Mouse (Mus musculus): Measurements from ENCODE around the gene Klf12. TPM values are rescaled to one million over a fixed set of nuclear protein-coding genes. Genes with fewer than 3 reads are reported as not detected.
"Not testable (repeated sequence)": the region's sequence is repeated elsewhere in the genome, so short reads cannot be mapped to it uniquely, and the experiment has no call there.

The Klf12 gene
- total and polyA plus RNA-seq, 2 experiments from 2014 or later: 26.7 to 61.1 TPM

DNA sequence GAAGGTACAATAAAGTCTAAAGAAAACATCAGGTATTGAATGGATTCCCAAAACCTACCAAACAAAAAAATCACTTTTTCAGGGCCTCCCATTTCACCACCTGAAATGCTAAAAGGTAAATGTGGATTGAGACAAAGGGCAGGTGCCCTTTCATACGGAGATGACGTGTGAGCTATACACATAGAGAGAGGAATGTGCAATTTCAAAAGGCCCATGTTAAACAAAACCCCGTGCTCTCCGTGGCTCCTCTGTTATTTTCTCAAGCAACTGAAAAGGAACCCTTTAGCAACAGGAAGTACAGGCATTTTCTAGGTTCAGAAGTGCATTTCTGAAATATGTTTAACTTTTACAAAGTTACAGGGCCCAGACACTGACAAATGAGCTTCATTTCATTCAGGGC lies 399.4 kb downstream of the Klf12 start:
- WGBS: 60% methylated on average over 4 of the region's 4 CpGs
- Histone ChIP-seq H3K4me2 (ENCODE audit: low read depth, low read length, poor library complexity, severe bottlenecking) (no peak overlapping the region), H3K27me3 (ENCODE audit: insufficient read depth, low read length) (no peaks in the 10 kb centered on the region), H3K9me3 (ENCODE audit: low read length) (no peaks in the 10 kb centered on the region), H3K4me3 (ENCODE audit: low read depth, low read length) (no peak overlapping the region), H3K4me1 (ENCODE audit: insufficient read depth, low read length) (no peaks in the 10 kb centered on the region), H3K9ac (replicated peaks; ENCODE audit: low read length, poor library complexity, severe bottlenecking) (no peak overlapping the region), H3K36me3 (ENCODE audit: insufficient read depth, low read length) (no peaks in the 10 kb centered on the region), H3K27ac (ENCODE audit: low read depth, low read length) (no peak overlapping the region)
- no peak for TF ChIP-seq CTCF (IDR thresholded peaks at IDR 0.05)
- DNase-seq (ENCODE audit: low spot score) (no peak), ATAC-seq (ENCODE audit: low FRiP score) (no peak)

DNA sequence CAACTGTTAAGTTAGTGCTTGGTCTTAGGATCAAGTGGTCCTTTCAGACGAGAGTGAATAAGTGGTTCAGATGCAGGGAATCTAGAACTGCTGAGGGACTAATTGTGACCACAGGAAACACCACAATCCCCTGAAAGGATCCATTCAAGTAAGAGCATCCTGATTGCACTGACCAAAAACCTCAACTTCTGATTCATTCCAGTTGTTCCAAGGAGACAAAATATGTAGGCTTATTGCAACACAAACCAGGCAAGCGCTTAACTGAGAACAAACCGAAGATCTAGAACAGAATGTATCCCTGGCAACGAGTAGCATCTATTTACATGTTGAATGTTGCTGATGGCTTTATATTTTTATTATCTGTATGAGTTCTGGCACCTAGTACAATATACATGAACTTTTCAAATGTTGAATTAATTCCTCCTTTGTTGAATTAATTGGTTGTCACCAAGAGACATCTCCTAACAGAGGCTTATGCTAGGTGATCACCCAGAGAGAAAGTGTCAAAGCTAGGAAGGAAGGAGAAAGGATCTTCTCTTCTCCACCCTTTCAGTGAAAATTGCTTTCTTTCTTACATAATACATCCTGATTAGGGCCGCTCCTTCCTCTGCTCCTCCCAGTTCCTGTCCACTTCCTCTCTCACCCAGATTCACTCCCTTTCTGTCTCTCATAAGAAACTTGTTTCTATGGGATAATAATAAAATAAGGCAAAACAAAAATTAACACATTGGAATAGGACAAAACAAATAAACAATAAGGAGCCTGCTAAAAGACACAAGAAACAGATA lies 407.5 kb downstream of the Klf12 start:
- DNase-seq (ENCODE audit: low spot score) (no peak), ATAC-seq (ENCODE audit: low FRiP score) (no peak)
- no peaks in the 10 kb centered on the region for H3K27me3 ChIP-seq (ENCODE audit: insufficient read depth, low read length)
- no peaks in the 10 kb centered on the region for H3K9me3 ChIP-seq (ENCODE audit: low read length)
- no peak overlapping the region for H3K4me3 ChIP-seq (ENCODE audit: low read depth, low read length)
- no peak for TF ChIP-seq CTCF (IDR thresholded peaks at IDR 0.05)
- H3K4me2 ChIP-seq (ENCODE audit: low read depth, low read length, poor library complexity, severe bottlenecking): no peak overlapping the region
- H3K4me1 ChIP-seq (ENCODE audit: insufficient read depth, low read length): no peaks in the 10 kb centered on the region
- WGBS: 78% methylated on average over 5 of the region's 5 CpGs
- H3K9ac ChIP-seq (replicated peaks; ENCODE audit: low read length, poor library complexity, severe bottlenecking): no peak overlapping the region
- no peak overlapping the region for H3K27ac ChIP-seq (ENCODE audit: low read depth, low read length)
- peaks cover 9% of the 10 kb centered on the region for H3K36me3 ChIP-seq (ENCODE audit: insufficient read depth, low read length)

DNA sequence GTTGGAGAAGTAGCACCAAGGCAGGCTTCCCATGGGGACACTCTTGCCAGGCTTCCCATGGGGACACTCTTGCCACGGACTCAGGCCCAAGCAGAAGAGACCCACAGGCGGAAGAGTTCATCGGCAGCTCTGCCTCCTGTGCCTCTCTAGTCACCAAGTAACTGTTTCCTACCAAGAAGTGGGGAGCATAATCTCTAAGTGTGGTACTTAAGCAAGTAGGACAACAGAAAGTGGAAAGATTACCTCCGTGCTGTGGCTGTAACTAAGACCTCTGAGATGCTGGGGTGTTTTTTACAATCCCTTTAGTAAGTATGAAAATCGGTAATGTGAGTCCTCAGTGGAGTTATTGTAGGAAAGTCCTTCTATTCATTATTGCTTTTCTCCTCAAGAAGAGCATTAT lies 410.8 kb downstream of the Klf12 start:
- 91% methylated on average over 5 of the region's 5 CpGs for WGBS
- Histone ChIP-seq H3K4me2 (ENCODE audit: low read depth, low read length, poor library complexity, severe bottlenecking) (no peak overlapping the region), H3K4me3 (ENCODE audit: low read depth, low read length) (no peak overlapping the region), H3K4me1 (ENCODE audit: insufficient read depth, low read length) (no peaks in the 10 kb centered on the region), H3K27ac (ENCODE audit: low read depth, low read length) (no peak overlapping the region), H3K9me3 (ENCODE audit: low read length) (no peaks in the 10 kb centered on the region), H3K36me3 (ENCODE audit: insufficient read depth, low read length) (peaks cover 9% of the 10 kb centered on the region), H3K9ac (replicated peaks; ENCODE audit: low read length, poor library complexity, severe bottlenecking) (no peak overlapping the region), H3K27me3 (ENCODE audit: insufficient read depth, low read length) (no peaks in the 10 kb centered on the region)
- ATAC-seq (ENCODE audit: low FRiP score) (no peak), DNase-seq (ENCODE audit: low spot score) (no peak)
- TF ChIP-seq CTCF (IDR thresholded peaks at IDR 0.05): no peak

DNA sequence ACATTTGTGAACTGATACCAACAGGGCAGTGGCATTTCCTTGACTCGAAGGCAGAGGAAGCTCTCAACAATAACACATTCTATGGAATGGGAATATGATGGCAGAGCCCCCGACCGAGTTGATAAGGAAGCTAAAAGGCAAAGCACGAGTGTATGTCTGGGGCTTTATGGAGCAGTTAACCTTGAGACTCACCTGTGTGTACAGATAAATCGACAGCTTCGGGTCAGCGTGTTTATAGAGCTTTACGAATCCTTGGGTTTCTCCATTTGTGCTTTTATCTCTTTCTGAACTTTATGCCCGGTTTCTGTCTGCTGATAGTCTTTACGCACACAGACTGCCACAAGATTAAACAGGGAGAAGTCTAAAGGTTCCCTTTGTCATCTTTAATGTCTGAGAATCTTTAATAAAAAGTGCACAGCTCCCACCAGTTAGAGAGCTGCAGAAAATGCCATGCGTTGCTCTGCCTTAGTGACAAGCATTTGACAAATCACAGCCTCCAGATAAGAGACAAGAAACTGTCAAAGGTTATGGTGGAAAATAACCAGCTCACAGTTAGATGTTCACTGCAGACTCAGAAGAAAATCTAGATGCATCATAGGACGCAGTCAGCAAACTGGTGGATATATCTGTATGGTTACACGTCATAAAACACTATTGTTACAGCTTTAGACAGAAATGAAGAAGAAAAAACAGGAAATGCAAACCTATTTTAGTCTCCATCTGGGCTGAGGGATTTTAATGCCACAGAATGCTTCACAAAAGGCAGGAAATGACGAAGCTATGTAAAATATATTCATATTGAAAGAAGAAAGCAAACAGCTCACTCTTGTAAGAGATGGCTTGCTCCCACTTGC lies 428.1 kb downstream of the Klf12 start:
- no peak overlapping the region for H3K4me3 ChIP-seq (ENCODE audit: low read depth, low read length)
- no peak for DNase-seq (ENCODE audit: low spot score)

DNA sequence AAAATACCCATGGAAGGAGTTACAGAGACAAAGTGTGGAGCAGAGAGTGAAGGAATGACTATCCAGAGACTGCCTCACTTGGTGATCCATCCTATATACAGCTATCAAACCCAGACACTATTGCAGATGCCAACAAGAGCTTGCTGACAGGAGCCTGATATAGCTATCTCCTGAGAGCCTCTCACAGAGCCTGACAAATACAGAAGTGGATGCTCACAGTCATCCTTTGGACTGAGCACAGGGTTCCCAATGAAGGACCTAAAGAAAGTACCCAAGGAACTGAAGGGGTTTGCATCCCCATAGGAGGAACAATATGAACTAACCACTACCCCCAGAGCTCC lies 430.0 kb downstream of the Klf12 start:
- ATAC-seq (ENCODE audit: low FRiP score); H3K9ac ChIP-seq (replicated peaks; ENCODE audit: low read length, poor library complexity, severe bottlenecking); DNase-seq (ENCODE audit: low spot score); H3K27ac ChIP-seq (ENCODE audit: low read depth, low read length); H3K36me3 ChIP-seq (ENCODE audit: insufficient read depth, low read length); H3K4me3 ChIP-seq (ENCODE audit: low read depth, low read length); H3K27me3 ChIP-seq (ENCODE audit: insufficient read depth, low read length); H3K4me1 ChIP-seq (ENCODE audit: insufficient read depth, low read length); H3K9me3 ChIP-seq (ENCODE audit: low read length); H3K4me2 ChIP-seq (ENCODE audit: low read depth, low read length, poor library complexity, severe bottlenecking): not testable (repeated sequence)

More for the DNA sequence above, 428.1 kb downstream of the Klf12 start:
- H3K4me1 ChIP-seq (ENCODE audit: insufficient read depth, low read length): no peaks in the 10 kb centered on the region
- H3K36me3 ChIP-seq (ENCODE audit: insufficient read depth, low read length): no peaks in the 10 kb centered on the region
- H3K4me2 ChIP-seq (ENCODE audit: low read depth, low read length, poor library complexity, severe bottlenecking): no peak overlapping the region
- H3K27ac ChIP-seq (ENCODE audit: low read depth, low read length): no peak overlapping the region
- no peak overlapping the region for H3K9ac ChIP-seq (replicated peaks; ENCODE audit: low read length, poor library complexity, severe bottlenecking)
- no peaks in the 10 kb centered on the region for H3K27me3 ChIP-seq (ENCODE audit: insufficient read depth, low read length)
- ATAC-seq (ENCODE audit: low FRiP score): no peak
- TF ChIP-seq CTCF (IDR thresholded peaks at IDR 0.05): no peak
- no peaks in the 10 kb centered on the region for H3K9me3 ChIP-seq (ENCODE audit: low read length)
- 75% methylated on average over 14 of the region's 14 CpGs for WGBS

DNA sequence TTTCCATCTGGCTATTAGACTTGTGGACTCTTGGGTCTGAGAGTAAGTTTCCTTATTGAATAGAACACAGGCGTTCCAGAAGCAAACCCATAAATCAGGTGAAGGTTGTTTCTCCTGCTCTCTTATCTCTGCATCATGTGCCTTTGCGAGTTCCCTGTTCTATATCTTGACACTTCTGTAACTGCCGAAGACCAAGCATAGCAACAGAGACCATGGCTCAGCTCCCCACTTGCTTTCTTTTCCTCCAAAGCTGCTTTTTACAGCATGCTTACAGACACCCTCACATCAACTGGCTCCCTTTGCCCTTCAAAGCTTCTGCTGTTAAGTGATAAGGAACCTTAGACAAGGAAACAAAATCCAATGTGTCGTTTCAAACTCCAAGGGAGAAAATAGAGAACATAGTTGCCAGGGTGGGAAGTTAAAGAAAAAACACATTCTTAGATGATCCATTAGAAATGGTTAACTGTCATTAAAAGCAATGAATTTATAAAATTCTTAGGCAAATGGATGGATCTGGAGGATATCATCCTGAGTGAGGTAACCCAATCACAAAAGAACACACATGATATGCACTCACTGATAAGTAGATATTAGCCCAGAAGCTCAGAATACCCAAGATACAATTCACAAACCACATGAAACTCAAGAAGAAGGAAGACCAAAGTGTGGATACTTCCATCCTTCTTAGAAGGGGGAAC lies 430.6 kb downstream of the Klf12 start:
- H3K4me1 ChIP-seq (ENCODE audit: insufficient read depth, low read length); H3K27ac ChIP-seq (ENCODE audit: low read depth, low read length); H3K9me3 ChIP-seq (ENCODE audit: low read length); H3K27me3 ChIP-seq (ENCODE audit: insufficient read depth, low read length); H3K9ac ChIP-seq (replicated peaks; ENCODE audit: low read length, poor library complexity, severe bottlenecking); H3K36me3 ChIP-seq (ENCODE audit: insufficient read depth, low read length); H3K4me3 ChIP-seq (ENCODE audit: low read depth, low read length); DNase-seq (ENCODE audit: low spot score); H3K4me2 ChIP-seq (ENCODE audit: low read depth, low read length, poor library complexity, severe bottlenecking); ATAC-seq (ENCODE audit: low FRiP score): not testable (repeated sequence)
- 94% methylated on average over 4 of the region's 4 CpGs for WGBS
